Mouse (Mus musculus) monocyte, adult 2 months (primary cell): ENCODE measurements at regions not wholly inside any gene's neighbourhood (a gene's known extent, or its start where the extent isn't known, plus 50 kb on each side); places are given as distances from the start of the nearest gene placed in this dataset.

Experiments used
- DNase-seq, 2 experiments: peaks; one replicate each; pipeline ENCODE4 v3.0.0; 2022; ENCODE audit warnings: low spot score in 2 of 2, low read depth in 1 of 2

- no peak for DNase-seq
Observed at GRCm38 (mm10) chr3:18653557-18653956, 705.3 kb downstream of the Cypt12 start.

- DNase-seq: no peak
Observed at GRCm38 (mm10) chr3:18665738-18666137, 717.5 kb downstream of the Cypt12 start.

- DNase-seq: no peak
Observed at GRCm38 (mm10) chr3:18667726-18668125, 719.5 kb downstream of the Cypt12 start.

GRCm38 (mm10) chr3:18668936-18669335, 720.7 kb downstream of the Cypt12 start:
- no peak for DNase-seq

GRCm38 (mm10) chr3:18670203-18670700, 722.0 kb downstream of the Cypt12 start:
- DNase-seq: no peak

- DNase-seq: no peak
Observed at GRCm38 (mm10) chr3:18671681-18672080, 723.5 kb downstream of the Cypt12 start.

GRCm38 (mm10) chr3:18683346-18684101, 735.3 kb downstream of the Cypt12 start:
- no peak for DNase-seq

- no peak for DNase-seq
Observed at GRCm38 (mm10) chr3:18695113-18695792, 747.0 kb downstream of the Cypt12 start.

- DNase-seq: no peak
Observed at GRCm38 (mm10) chr3:18696981-18697660, 748.9 kb downstream of the Cypt12 start.

- no peak for DNase-seq
Observed at GRCm38 (mm10) chr3:18698106-18698505, 749.9 kb downstream of the Cypt12 start.

GRCm38 (mm10) chr3:18705165-18705564, 757.0 kb downstream of the Cypt12 start:
- DNase-seq: no peak

- no peak for DNase-seq
Observed at GRCm38 (mm10) chr3:18705756-18706155, 757.5 kb downstream of the Cypt12 start.

GRCm38 (mm10) chr3:18706356-18706755, 758.1 kb downstream of the Cypt12 start:
- DNase-seq: no peak

GRCm38 (mm10) chr3:18707730-18708129, 759.5 kb downstream of the Cypt12 start:
- DNase-seq: no peak

- DNase-seq: no peak
Observed at GRCm38 (mm10) chr3:18711661-18712060, 763.5 kb downstream of the Cypt12 start.

- no peak for DNase-seq
Observed at GRCm38 (mm10) chr3:18713986-18714385, 765.8 kb downstream of the Cypt12 start.

GRCm38 (mm10) chr3:18714968-18715630, 766.9 kb downstream of the Cypt12 start:
- no peak for DNase-seq

GRCm38 (mm10) chr3:18715776-18716175, 767.6 kb downstream of the Cypt12 start:
- no peak for DNase-seq

GRCm38 (mm10) chr3:18725507-18725906, 777.3 kb downstream of the Cypt12 start:
- DNase-seq: no peak

- no peak for DNase-seq
Observed at GRCm38 (mm10) chr3:18731251-18731650, 783.0 kb downstream of the Cypt12 start.

GRCm38 (mm10) chr3:18731674-18732073, 783.5 kb downstream of the Cypt12 start:
- DNase-seq: no peak
